Mouse (Mus musculus) heart, postnatal 0 days (tissue): ENCODE results near the gene Gmfg. TPM values are rescaled to one million over a fixed set of nuclear protein-coding genes. Genes with fewer than 3 reads are reported as not detected.

Experiments used
- ATAC-seq: fragments of 200-750 bp; cut with Nextera tagmentation; 2 replicates; pipeline ENCODE4 v1.8.0; 2017; ENCODE audit warnings: low read depth, moderate number of reproducible peaks, moderate library complexity; ENCODE audit not compliant: insufficient read depth
- DNase-seq: peaks from one replicate; pipeline ENCODE4 v3.0.0-alpha.2; 2016; ENCODE audit warnings: low spot score
- H3K27ac ChIP-seq: fragments of 300-500 bp; sonication (generic); 2 replicates; pipeline ENCODE4 v1.5.1; 2014; ENCODE audit warnings: low read depth, mild to moderate bottlenecking
- H3K27me3 ChIP-seq: fragments of 300-500 bp; sonication (generic); 2 replicates; pipeline ENCODE4 v1.6.1; 2014; ENCODE audit warnings: low read length, mixed read lengths; ENCODE audit not compliant: control insufficient read depth, insufficient read depth
- H3K36me3 ChIP-seq: fragments of 300-500 bp; sonication (generic); replicated peaks from 2 replicates; pipeline ENCODE4 v1.6.1; 2014; ENCODE audit warnings: low read length, mixed read lengths; ENCODE audit not compliant: control insufficient read depth, insufficient read depth
- H3K4me1 ChIP-seq: fragments of 300-500 bp; sonication (generic); 2 replicates; pipeline ENCODE4 v1.6.1; 2014; ENCODE audit warnings: antibody characterized with exemption; ENCODE audit not compliant: control insufficient read depth, insufficient read depth
- H3K4me2 ChIP-seq: fragments of 300-500 bp; sonication (generic); 2 replicates; pipeline ENCODE4 v1.6.1; 2014; ENCODE audit warnings: low read depth, mild to moderate bottlenecking, low read length, moderate library complexity
- H3K4me3 ChIP-seq: fragments of 300-500 bp; sonication (generic); 2 replicates; pipeline ENCODE4 v1.5.1; 2014; ENCODE audit warnings: low read depth, low read length
- H3K9ac ChIP-seq: fragments of 300-500 bp; sonication (generic); replicated peaks from 2 replicates; pipeline ENCODE4 v1.6.1; 2014; ENCODE audit warnings: low read depth, low read length, mixed read lengths
- H3K9me3 ChIP-seq: fragments of 300-500 bp; sonication (generic); replicated peaks from 2 replicates; pipeline ENCODE4 v1.6.1; 2016; ENCODE audit warnings: low read length; ENCODE audit not compliant: control insufficient read depth
- CTCF ChIP-seq: IDR thresholded peaks from 2 replicates; pipeline ENCODE4 v1.5.1; 2016; ENCODE audit warnings: antibody characterized with exemption, control low read depth, low read depth
- EP300 ChIP-seq: IDR thresholded peaks from 2 replicates; pipeline ENCODE4 v1.6.1; 2016; ENCODE audit warnings: antibody characterized with exemption, low read depth
- WGBS: fragments of 180-500 bp; shearing (Covaris S2); extraction: QIAGEN DNeasy Blood & Tissue Kit; methylation state at CpG from one replicate; pipeline ENCODE4 v1.1.7; 2014; 5-methylcytosine and 5-hydroxymethylcytosine counted together
- polyA plus RNA-seq: library from polyadenylated mRNA; unstranded; fragments of >200 nt; fragmentation: Nextera tagmentation; extraction: Ambion mirVana; gene quantifications from 2 replicates; pipeline ENCODE4 v1.2.1, GENCODE M21; 2015
- total RNA-seq: library from RNA; depleted of rRNA; stranded (reverse); fragments of >200 nt; gene quantifications from 2 replicates; pipeline ENCODE4 v1.2.3, GENCODE M21; 2014; ENCODE audit warnings: low replicate concordance

The Gmfg gene
- total and polyA plus RNA-seq, 2 experiments from 2014 or later, result 1.5 to 8.9 TPM

GRCm38 (mm10) chr7:28412826-28413225 is 24.4 kb upstream of the Gmfg start:
- peaks cover 55% of the 10 kb centered on the region for H3K36me3 ChIP-seq
- H3K4me3 ChIP-seq, result no peak overlapping the region
- no peak overlapping the region for H3K4me2 ChIP-seq
- TF ChIP-seq CTCF, result no peak
- TF ChIP-seq EP300, result no peak
- 53% methylated on average over 4 of the region's 4 CpGs for WGBS
- H3K9me3 ChIP-seq, result no peaks in the 10 kb centered on the region
- ATAC-seq (no peak), DNase-seq (no peak)
- no peak overlapping the region for H3K27ac ChIP-seq
- no peak overlapping the region for H3K9ac ChIP-seq
- H3K4me1 ChIP-seq, result peaks cover 19% of the 10 kb centered on the region; the same call in 1 of the 2 replicates
- H3K27me3 ChIP-seq, result no peaks in the 10 kb centered on the region

- no peak for TF ChIP-seq CTCF
Measured at GRCm38 (mm10) chr7:28417368-28417767, 19.9 kb upstream of the Gmfg start.

GRCm38 (mm10) chr7:28418096-28418670 is 19.1 kb upstream of the Gmfg start:
- DNase-seq (peak; percentile 70), ATAC-seq (peak; percentile 80)
- peaks cover 68% of the 10 kb centered on the region for H3K36me3 ChIP-seq
- TF ChIP-seq CTCF, result no peak
- no peak for TF ChIP-seq EP300
- no peaks in the 10 kb centered on the region for H3K9me3 ChIP-seq
- H3K4me3 ChIP-seq, result no peak overlapping the region
- H3K4me2 ChIP-seq, result no peak overlapping the region
- no peak overlapping the region for H3K9ac ChIP-seq
- no peaks in the 10 kb centered on the region for H3K27me3 ChIP-seq
- peaks cover 12% of the 10 kb centered on the region; the same call in 1 of the 2 replicates for H3K4me1 ChIP-seq
- WGBS, result 28% methylated on average over 8 of the region's 8 CpGs
- peak overlapping the region; percentile 53 for H3K27ac ChIP-seq

More at GRCm38 (mm10) chr7:28417368-28417767, 19.9 kb upstream of the Gmfg start:
- H3K9ac ChIP-seq, result no peak overlapping the region
- peaks cover 68% of the 10 kb centered on the region for H3K36me3 ChIP-seq
- H3K9me3 ChIP-seq, result no peaks in the 10 kb centered on the region
- peak overlapping the region; percentile 53; the same call in 1 of the 2 replicates for H3K27ac ChIP-seq
- H3K27me3 ChIP-seq, result no peaks in the 10 kb centered on the region
- H3K4me2 ChIP-seq, result no peak overlapping the region
- peaks cover 12% of the 10 kb centered on the region; the same call in 1 of the 2 replicates for H3K4me1 ChIP-seq
- ATAC-seq (no peak), DNase-seq (no peak)
- H3K4me3 ChIP-seq, result no peak overlapping the region

- no peak for TF ChIP-seq CTCF
- no peak for TF ChIP-seq EP300
- no peaks in the 10 kb centered on the region for H3K27me3 ChIP-seq
- no peak overlapping the region for H3K9ac ChIP-seq
- H3K36me3 ChIP-seq, result peaks cover 66% of the 10 kb centered on the region
- H3K9me3 ChIP-seq, result no peaks in the 10 kb centered on the region
- H3K4me3 ChIP-seq, result no peak overlapping the region
- 80% methylated on average over 2 of the region's 2 CpGs for WGBS
- no peak overlapping the region for H3K27ac ChIP-seq
- DNase-seq, result no peak
- H3K4me1 ChIP-seq, result peaks cover 12% of the 10 kb centered on the region; the same call in 1 of the 2 replicates
- ATAC-seq, result no peak
- H3K4me2 ChIP-seq, result no peak overlapping the region
Measured at GRCm38 (mm10) chr7:28419416-28419815, 17.8 kb upstream of the Gmfg start.

GRCm38 (mm10) chr7:28423018-28423417 is 14.2 kb upstream of the Gmfg start:
- WGBS, result 75% methylated on average over 1 of the region's 1 CpGs
- TF ChIP-seq CTCF, result no peak
- no peak for TF ChIP-seq EP300
- no peak for DNase-seq
- Histone ChIP-seq H3K27ac (no peak overlapping the region), H3K4me2 (no peak overlapping the region), H3K9me3 (no peaks in the 10 kb centered on the region), H3K4me1 (peaks cover 12% of the 10 kb centered on the region), H3K4me3 (no peak overlapping the region), H3K27me3 (no peaks in the 10 kb centered on the region), H3K9ac (no peak overlapping the region), H3K36me3 (peaks cover 48% of the 10 kb centered on the region)
- ATAC-seq, result no peak

- H3K36me3 ChIP-seq, result peaks cover 17% of the 10 kb centered on the region
- peak; percentile 47 for DNase-seq
Measured at GRCm38 (mm10) chr7:28427738-28428137, 9.5 kb upstream of the Gmfg start.

More at GRCm38 (mm10) chr7:28427738-28428137, 9.5 kb upstream of the Gmfg start:
- Histone ChIP-seq H3K9me3 (no peaks in the 10 kb centered on the region), H3K4me1 (peaks cover 40% of the 10 kb centered on the region), H3K9ac (no peak overlapping the region), H3K4me2 (no peak overlapping the region), H3K27me3 (no peaks in the 10 kb centered on the region), H3K4me3 (no peak overlapping the region), H3K27ac (peak overlapping the region; percentile 16; the same call in 1 of the 2 replicates)
- ATAC-seq, result peak; percentile 72
- TF ChIP-seq CTCF (no peak), EP300 (no peak)
